Mouse (Mus musculus) heart, postnatal 14 days (tissue): Measurements from ENCODE around the gene Vmn1r4. TPM values are rescaled to one million over a fixed set of nuclear protein-coding genes. Genes with fewer than 3 reads are reported as not detected.

Experiments
- DNase-seq, 2 experiments: peaks; one replicate each; pipeline ENCODE4 v3.0.0; 2021 to 2022
- intact Hi-C: fragments of 180-260 bp; cut with DNase I; formaldehyde crosslinking; loops from one replicate; pipeline ENCODE4 v1.15.1; 2025
- total RNA-seq, 2 experiments: library from RNA; stranded (reverse); gene quantifications; 2 replicates each; pipeline ENCODE4 v1.2.3; 2021

Vmn1r4 gene
- total RNA-seq, 2 experiments from 2014 or later, result 0.10 to 0.12 TPM

DNA sequence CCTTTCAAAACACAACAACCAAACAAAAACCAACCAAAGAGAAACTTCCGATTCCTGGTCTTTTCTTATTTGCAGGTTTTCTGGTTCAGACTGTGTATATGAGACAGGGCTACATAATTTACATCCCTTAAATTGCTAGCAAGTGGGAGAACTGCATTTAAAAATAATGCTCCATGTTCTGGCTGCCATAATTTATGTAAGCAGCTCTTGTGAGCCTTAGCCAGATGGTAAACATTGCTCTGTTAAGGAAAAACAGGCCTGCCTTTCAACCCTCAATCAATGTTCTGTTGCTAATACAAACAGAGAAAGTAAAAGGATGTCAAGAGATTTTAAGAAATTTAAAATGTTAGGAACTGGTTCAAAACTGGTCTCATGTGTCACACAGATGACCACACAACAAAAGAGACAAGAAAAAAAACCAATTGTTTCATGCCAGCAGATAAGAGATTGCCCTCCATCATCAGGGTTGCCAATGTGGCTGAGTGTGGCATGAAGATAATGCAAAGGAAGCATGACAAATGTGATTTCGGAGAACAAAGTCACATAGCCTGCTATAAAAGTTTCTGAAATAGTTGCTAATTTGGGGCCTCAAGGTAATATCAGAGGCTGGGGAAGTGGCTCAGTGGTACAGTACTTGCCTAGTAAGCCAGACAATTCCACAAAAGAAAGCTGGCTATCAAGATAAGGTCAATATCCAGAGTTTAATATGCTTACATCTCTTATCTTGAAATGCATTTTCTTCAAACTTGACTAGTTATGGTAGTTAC lies 10.5 kb upstream of the Vmn1r4 start:
- intact Hi-C loops, result no loop called here
- DNase-seq, result no peak

DNA sequence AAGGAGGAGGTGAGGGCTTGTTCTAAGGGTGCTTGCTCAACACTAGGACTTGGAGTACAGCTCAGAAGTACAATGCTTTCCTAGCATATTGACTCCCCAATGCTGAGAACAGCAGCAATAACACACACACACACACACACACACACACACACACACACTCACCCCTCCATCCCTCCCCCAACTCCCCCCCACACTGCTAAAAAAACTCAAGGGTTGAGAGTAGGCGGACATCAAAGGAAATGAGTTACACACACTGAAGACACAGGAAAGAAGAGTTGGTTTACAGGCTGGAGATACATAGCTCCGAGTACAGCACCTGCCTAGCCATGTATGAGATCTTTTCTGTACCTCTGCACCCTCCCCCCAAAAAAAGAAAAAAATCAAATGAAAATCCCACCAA lies 7.5 kb upstream of the Vmn1r4 start:
- intact Hi-C loops, result no loop called here
- DNase-seq, result no peak

DNA sequence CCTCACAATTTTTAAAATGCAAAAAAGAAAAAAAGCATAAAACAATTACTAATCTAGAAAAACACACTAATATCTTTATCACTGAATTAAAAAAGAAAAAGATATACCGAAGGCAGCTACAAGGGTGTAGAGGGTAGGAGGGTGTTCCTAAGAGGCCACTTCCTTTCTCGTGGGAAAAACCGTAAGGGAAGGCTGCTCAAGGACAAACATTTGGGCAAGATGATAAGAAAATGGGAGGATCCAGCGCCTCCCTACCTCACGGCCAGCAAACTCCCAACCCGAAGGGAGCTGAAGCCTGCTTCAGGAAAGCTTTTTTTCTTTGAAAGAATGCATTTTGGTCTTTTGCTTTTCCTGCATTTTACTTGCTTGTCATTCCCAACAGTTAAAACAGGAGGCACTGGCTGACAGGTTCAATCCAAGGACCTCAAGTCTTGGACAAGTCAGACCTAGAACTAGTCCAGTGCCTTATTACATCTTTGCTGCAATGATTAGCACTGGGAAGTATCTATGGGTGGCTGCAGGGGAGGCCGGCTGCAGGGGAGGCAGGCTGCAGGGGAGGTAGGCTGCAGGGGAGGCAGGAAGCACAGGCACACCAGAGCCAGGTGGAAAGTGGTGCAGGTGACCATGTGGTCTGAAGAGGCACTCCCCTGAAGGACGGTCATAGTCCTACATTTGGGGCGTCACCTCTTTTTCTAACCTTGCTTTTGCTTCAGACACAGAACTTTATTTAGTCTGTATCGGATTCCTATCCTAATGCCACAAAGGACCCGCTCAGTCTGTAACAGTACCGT lies 6.0 kb upstream of the Vmn1r4 start:
- DNase-seq, result no peak
- intact Hi-C loops, result no loop called here

DNA sequence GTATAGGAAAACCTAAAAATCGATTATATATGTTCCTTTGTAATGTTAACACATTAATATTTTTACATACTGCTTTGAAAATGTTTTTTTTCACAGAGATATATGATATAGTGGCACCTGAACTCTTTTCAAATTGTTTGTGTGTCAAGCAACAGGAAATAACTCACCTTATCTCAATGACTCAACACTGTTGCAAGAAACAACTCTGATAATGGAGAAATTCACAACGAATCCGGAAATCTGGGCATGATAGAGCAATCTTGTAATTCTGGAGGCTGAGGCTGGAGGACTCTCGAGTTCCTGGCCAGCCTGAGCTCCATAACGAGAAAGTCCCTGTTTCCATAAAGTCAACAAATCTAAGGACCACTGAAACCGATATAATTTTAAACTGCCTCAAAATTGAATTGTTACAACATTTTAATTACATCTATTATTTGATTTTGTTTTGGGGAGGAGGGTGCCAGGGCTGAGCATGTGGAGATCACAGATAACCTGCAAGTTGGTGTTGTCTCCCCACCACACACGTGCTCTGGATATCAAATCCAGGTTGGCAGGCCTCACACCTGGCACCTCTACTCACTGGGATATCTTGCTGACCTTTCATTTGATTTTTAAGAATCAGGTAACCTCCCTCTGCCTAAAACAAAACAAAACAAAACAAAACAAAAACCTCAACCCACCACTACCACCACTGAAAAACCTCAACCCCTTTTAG lies 4.3 kb upstream of the Vmn1r4 start:
- intact Hi-C loops, result loop anchor here (5.0 to 10.0 kb wide), 2 partner anchors 202 to 615 kb away; partner anchors contain the start of gene Ppm1k
- DNase-seq, result no peak

DNA sequence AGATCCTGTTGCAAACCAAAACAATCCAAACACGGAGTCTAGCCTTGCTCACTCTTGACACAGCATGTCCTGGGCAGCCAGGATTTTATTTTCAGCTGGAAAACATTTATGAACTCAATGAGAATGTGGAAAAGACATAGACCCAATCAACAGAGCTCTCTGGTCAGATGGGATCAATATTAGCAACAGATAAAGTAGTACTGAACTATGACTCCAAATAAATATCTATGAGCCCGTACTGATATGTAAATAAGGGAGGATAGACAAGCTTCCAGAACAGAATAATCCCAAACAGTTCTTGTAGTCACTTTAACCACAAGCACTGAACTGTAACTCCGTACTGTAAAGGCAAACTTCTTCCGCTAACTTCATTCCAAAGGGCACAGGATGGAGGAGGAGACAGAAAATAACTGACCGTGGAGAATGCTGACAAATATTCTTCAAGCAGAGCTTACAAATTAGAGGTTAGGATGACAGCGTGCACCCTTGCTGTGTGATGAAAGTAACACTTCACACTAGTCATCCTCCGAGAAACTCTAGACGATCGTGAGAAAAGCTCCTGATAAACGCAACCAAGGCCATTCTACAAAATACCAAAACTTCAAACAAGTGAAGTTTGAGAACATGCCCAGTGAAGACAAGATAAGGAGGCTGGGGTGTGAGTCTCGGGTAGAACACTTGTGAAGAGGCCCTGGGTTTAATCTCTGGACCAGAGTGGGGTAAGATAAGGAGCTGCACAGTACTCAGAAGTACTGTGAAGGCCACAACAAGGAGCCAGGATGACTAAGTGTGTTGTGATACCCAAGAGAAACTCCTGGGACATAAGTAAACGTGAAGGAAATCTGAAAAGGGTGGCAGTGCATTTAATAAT lies 3.4 kb upstream of the Vmn1r4 start:
- intact Hi-C loops, result loop anchor here (5.0 to 10.0 kb wide), 2 partner anchors 203 to 614 kb away; partner anchors contain the start of gene Ppm1k
- no peak for DNase-seq

DNA sequence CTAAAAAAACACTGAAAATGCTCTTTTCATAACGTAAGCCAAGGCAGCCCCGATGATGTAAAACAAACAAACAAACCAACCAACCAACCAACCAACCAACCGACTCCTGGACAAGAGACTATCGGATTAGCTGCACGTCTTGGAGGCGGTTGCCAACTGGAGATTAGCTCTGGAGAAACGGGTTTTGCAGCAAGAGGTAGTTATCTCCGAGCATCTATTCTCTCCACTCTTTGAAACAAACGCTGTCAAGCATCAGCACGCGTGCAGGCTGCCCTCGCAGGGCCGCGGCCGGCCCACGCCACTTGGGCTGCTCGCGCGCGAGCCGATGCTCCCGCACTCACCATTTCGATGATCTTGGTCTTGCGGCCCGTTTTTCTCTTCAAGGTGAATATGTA lies 487 bp upstream of the Vmn1r4 start:
- intact Hi-C loops, result loop anchor here (5.0 to 10.0 kb wide), 2 partner anchors 206 to 611 kb away; partner anchors contain the start of gene Ppm1k
- DNase-seq, result no peak

DNA sequence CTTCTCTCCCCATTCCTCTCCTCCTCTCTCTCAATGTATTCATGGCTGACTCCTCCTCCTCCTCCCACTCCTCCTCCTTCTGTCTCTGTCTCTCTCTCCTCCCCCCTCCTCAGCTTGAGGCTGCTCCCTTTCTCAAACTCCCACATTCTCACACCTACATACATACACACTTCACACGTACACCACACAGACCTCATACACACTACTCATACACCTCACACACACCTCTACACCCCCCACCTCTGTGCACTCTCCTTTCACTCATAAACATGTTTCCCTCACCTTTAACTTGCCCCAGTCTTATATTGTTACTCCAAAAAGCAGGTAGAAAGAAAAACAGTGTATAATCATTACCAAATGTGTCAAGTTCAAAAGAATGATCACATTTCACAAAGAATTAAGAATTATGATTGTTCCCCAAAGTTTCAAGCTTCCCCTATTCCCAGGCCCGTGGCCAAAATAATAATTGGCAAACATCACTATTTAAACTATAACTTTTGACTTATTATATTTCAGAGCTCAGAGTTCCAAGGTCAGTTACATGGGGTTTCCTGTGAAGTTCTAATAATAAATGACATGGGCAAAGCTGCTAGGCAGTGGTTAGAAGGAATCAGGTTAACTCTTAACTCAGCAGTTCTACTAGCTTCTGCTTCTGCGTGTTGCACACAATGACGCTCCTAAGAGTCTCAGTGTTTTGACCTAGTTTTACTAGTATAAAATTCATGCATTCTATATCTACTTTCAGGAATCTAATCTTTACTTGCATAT lies 8.0 kb downstream of the Vmn1r4 start:
- no peak for DNase-seq
- intact Hi-C loops, result no loop called here

DNA sequence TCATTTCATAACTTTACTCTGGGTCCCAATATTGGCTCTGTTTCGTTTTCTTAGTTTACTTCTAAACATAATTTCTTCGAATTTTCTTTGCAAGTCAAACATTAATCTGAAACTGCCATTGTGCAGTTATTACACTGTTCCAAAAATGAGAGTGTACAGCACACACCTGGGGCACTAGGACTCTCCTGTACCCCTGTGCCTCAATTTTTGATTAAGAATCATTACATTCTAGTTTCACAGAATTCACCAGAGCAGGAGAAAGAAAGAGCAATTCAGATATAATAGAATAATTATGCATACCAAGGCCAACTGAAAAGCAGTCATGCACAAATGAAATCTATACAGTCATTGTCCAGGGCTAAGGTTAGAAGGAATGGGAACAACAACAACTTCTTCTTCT lies 8.6 kb downstream of the Vmn1r4 start:
- no peak for DNase-seq
- intact Hi-C loops, result no loop called here

DNA sequence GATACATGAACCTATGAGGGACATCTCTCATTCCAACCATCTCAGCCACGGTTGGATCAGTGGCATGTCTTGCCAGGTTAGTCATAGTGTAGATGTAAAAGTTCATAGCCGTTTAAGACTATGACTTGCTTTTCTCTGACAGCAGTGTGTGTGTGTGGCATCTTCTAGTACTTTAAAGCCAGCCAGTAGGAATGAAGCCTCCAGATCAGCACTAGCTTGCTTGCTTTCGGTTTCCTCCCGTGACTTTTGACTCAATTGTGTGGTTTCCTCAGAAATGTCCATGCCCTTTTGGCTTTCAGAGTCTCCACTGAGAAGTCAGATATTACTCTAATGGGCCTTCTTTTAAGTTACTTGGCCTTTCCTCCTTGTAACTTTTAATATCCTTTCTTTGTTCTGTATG lies 10.6 kb downstream of the Vmn1r4 start:
- intact Hi-C loops, result no loop called here
- no peak for DNase-seq

DNA sequence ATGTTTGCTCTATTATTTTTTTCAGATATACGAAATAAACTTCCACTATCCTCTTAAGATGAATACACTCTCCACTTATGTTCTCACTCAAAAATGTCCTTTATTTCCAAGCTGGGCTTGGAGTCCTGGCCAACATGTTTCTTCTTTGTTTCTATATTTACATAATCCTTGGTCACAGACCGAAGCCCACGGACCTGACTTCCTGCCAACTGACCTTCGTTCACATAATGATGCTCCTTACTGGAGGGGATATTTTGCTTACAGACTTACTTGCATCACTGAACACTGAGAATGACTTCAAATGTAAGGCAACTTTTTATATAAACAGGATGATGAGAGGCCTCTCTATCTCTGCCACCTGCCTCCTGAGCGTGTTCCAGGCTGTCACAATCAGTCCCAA lies 32.6 kb downstream of the Vmn1r4 start:
- DNase-seq, result no peak
- intact Hi-C loops, result no loop called here

DNA sequence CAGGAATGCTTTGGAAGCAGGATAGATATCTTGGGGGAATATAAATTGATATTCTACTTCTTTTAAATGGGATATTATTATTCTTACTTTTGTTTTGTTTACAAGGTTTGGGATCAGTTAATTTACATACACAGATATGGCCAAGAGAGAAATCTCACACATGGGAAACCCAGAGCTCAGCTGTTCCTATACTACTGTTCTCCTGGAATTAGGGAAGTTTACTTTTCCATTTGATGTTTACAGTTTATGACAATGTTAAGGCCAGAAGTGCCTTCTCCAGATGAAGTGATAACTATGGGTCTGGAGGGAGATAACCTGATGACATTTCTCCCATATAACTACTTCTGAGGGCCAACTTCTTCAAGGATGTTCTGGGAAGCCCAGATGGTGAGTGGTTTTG lies 46.2 kb downstream of the Vmn1r4 start, which contains the start of gene Vmn1r5:
TSS of gene Vmn1r5 (plus strand) at position 301 of the 400 bp plus-strand sequence.
- intact Hi-C loops, result no loop called here
- DNase-seq, result no peak

DNA sequence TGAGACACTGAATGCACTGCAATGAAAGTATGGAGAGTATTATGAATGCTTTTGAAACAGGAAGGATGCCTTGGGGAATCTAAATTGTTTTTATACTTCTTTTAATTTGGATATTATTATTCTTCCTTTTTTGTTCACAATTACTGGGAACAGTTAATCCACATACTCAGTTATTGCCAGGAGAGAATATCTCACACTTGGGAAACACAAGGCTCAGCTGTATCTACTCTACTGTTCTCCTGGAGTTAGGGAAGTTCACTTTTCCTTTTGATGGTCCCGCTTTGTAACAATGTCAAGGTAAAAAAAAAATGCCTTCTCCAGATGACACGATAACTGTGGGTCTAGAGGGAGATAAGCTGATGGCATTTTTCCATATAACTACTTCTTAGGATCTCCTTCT lies 73.1 kb downstream of the Vmn1r4 start, which contains the start of gene Vmn1r6:
TSS of gene Vmn1r6 (plus strand) at position 301 of the 400 bp plus-strand sequence.
- intact Hi-C loops, result no loop called here
- DNase-seq, result no peak

Other genes with a start within 250 kb of the Vmn1r4 start
- gene Lsm5, start 219.3 kb upstream of the Vmn1r4 start, total RNA-seq, result 10 to 100 TPM; 14.4 to 15.8 TPM
- gene Avl9, start 209.1 kb upstream of the Vmn1r4 start, total RNA-seq, result 1 to 10 TPM; 7.5 to 8.7 TPM
- 10 to 100 TPM; 30.4 to 35.4 TPM for gene Kbtbd2, start 126.2 kb upstream of the Vmn1r4 start, total RNA-seq
- gene Fkbp9, start 92.0 kb upstream of the Vmn1r4 start, total RNA-seq, result 10 to 100 TPM; 92.1 to 95.0 TPM
- 10 to 100 TPM; 69.8 to 74.9 TPM for gene Nt5c3, start 83 bp upstream of the Vmn1r4 start, total RNA-seq
- gene Vmn1r5, start 46.3 kb downstream of the Vmn1r4 start, total RNA-seq, result not detected
- not detected for gene Vmn1r6, start 73.2 kb downstream of the Vmn1r4 start, total RNA-seq
- not detected for gene Vmn1r7, start 101.3 kb downstream of the Vmn1r4 start, total RNA-seq
- gene Vmn1r8, start 108.3 kb downstream of the Vmn1r4 start, total RNA-seq, result not detected
- not detected for gene Vmn1r9, start 142.8 kb downstream of the Vmn1r4 start, total RNA-seq
- gene Vmn1r10, start 185.4 kb downstream of the Vmn1r4 start, total RNA-seq, result not detected
- not detected for gene Vmn1r11, start 209.4 kb downstream of the Vmn1r4 start, total RNA-seq
- not detected for gene Vmn1r12, start 232.9 kb downstream of the Vmn1r4 start, total RNA-seq